Mouse (Mus musculus) bone marrow macrophage, adult 2 months (primary cell): Measurements from ENCODE around the gene Mtg1. TPM values are rescaled to one million over a fixed set of nuclear protein-coding genes. Genes with fewer than 3 reads are reported as not detected.

ENCODE experiments used
- H3K27ac ChIP-seq: 2 replicates; pipeline ENCODE4 v1.5.1; 2012; ENCODE audit warnings: low read depth, low read length; ENCODE audit not compliant: insufficient read depth
- H3K4me1 ChIP-seq: 2 replicates; pipeline ENCODE4 v1.6.1; 2012; ENCODE audit warnings: low read length; ENCODE audit not compliant: control insufficient read depth, insufficient read depth
- H3K4me3 ChIP-seq: 2 replicates; pipeline ENCODE4 v1.5.1; 2012; ENCODE audit warnings: mild to moderate bottlenecking, low read length, moderate library complexity; ENCODE audit not compliant: insufficient read depth
- CTCF ChIP-seq: IDR thresholded peaks from 2 replicates; pipeline ENCODE4 v1.5.1; 2012; ENCODE audit warnings: low read depth, mild to moderate bottlenecking, low read length, moderate library complexity
- POLR2A ChIP-seq: IDR thresholded peaks from 2 replicates; pipeline ENCODE4 v1.6.1; 2012; ENCODE audit warnings: mild to moderate bottlenecking, low read depth, low read length, borderline replicate concordance
- polyA plus RNA-seq: library from polyadenylated mRNA; stranded (reverse); fragments of >200 nt; gene quantifications from 2 replicates; pipeline ENCODE4 v1.2.4, GENCODE M21; 2012; ENCODE audit not compliant: missing spikeins, insufficient read depth, insufficient read length

Mtg1 gene
- 10.5 and 10.8 TPM in 2 replicates for polyA plus RNA-seq

- H3K27ac ChIP-seq: peak within 1 kb of the TSS; percentile 86
- H3K4me3 ChIP-seq: peak within 1 kb of the TSS; percentile 98
- no peak for TF ChIP-seq CTCF
- peaks cover 16% of the 10 kb centered on the region for H3K4me1 ChIP-seq
Measured at GRCm38 (mm10) chr7:140137135-140138020, at the start of gene Mtg1. Gene Mtg1, plus strand, starts transcription at chr7:140137564.

- no peak overlapping the region for H3K27ac ChIP-seq
- no peak overlapping the region for H3K4me3 ChIP-seq
- H3K4me1 ChIP-seq: no peaks in the 10 kb centered on the region; the same call in 1 of the 2 replicates
- TF ChIP-seq POLR2A (no peak), CTCF (no peak)
Measured at GRCm38 (mm10) chr7:140090601-140091000, 46.8 kb upstream of the Mtg1 start.

- Histone ChIP-seq H3K4me1 (peaks cover 6% of the 10 kb centered on the region), H3K4me3 (no peak within 1 kb of the TSS), H3K27ac (no peak within 1 kb of the TSS)
- TF ChIP-seq POLR2A: no peak
- no peak for TF ChIP-seq CTCF
Measured at GRCm38 (mm10) chr7:140092924-140093528, 44.3 kb upstream of the Mtg1 start, which contains the start of gene Prap1. Gene Prap1, plus strand, starts transcription at chr7:140093395.

- TF ChIP-seq CTCF: no peak
- no peak for TF ChIP-seq POLR2A
Measured at GRCm38 (mm10) chr7:140094954-140095353, 42.4 kb upstream of the Mtg1 start.

GRCm38 (mm10) chr7:140095556-140095955 is 41.8 kb upstream of the Mtg1 start:
- H3K27ac ChIP-seq: no peak overlapping the region
- H3K4me3 ChIP-seq: no peak overlapping the region
- no peak for TF ChIP-seq POLR2A
- TF ChIP-seq CTCF: no peak
- peaks cover 6% of the 10 kb centered on the region for H3K4me1 ChIP-seq

More at GRCm38 (mm10) chr7:140094954-140095353, 42.4 kb upstream of the Mtg1 start:
- no peak overlapping the region for H3K4me3 ChIP-seq
- H3K27ac ChIP-seq: no peak overlapping the region
- peaks cover 6% of the 10 kb centered on the region for H3K4me1 ChIP-seq

GRCm38 (mm10) chr7:140096055-140096454 is 41.3 kb upstream of the Mtg1 start:
- Histone ChIP-seq H3K4me1 (peaks cover 6% of the 10 kb centered on the region), H3K4me3 (no peak overlapping the region), H3K27ac (no peak overlapping the region)
- no peak for TF ChIP-seq CTCF

- Histone ChIP-seq H3K4me1 (peaks cover 9% of the 10 kb centered on the region), H3K27ac (no peak overlapping the region), H3K4me3 (no peak overlapping the region)
- TF ChIP-seq POLR2A: no peak
- TF ChIP-seq CTCF: no peak
Measured at GRCm38 (mm10) chr7:140098466-140098865, 38.9 kb upstream of the Mtg1 start.

- H3K27ac ChIP-seq: no peak overlapping the region
- TF ChIP-seq POLR2A (no peak), CTCF (no peak)
- H3K4me3 ChIP-seq: no peak overlapping the region
- H3K4me1 ChIP-seq: peaks cover 3% of the 10 kb centered on the region; the same call in 1 of the 2 replicates
Measured at GRCm38 (mm10) chr7:140101498-140101897, 35.9 kb upstream of the Mtg1 start.

GRCm38 (mm10) chr7:140101993-140102860 is 35.1 kb upstream of the Mtg1 start, which contains the start of gene Fuom:
Gene Fuom, minus strand, starts transcription at chr7:140102441.
- H3K4me3 ChIP-seq: peak within 1 kb of the TSS; percentile 61
- peaks cover 3% of the 10 kb centered on the region; the same call in 1 of the 2 replicates for H3K4me1 ChIP-seq
- no peak for TF ChIP-seq POLR2A
- TF ChIP-seq CTCF: no peak
- no peak within 1 kb of the TSS for H3K27ac ChIP-seq
